Mouse (Mus musculus): ENCODE measurements around the gene Zfp142. TPM values are rescaled to one million over a fixed set of nuclear protein-coding genes. Genes with fewer than 3 reads are reported as not detected.

Gene Zfp142
- 10 to 100 TPM; 10.2 to 14.0 TPM for polyA plus RNA-seq (2017; shearing (Covaris generic))

DNA sequence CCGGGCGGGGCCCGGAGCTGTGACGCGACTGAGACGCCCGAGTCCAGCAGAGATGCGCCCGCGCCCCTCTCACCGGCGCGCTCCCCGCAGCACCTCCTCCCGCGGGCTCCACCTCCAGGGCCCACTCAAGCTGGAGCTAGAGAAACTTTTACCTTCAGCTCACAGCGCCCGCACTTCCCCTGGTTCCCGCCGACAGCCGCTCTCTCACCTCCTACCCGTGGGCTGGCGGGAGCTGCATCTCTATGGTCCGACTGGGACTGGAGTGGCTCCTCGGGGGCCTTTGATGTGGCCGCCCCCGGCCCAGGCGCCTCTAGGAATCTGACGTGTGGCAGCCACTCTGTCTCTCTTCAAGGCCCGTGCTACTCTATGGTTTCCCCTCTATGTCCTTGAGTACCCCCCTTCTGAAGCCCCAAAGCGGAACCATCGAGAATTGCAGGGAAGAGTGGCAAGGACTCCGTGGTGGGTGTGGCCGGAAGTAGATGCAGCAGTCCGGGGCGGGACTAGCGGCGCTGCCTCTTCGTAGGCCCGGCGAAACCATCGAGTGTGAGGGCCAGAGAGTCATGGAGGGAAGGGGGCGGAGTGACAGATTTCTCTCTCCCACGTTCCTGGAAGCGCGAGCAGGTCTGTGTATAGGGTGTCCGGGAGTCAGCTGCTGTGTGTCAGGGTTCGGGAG lies at the start of gene Zfp142, which contains the start of gene Bcs1l:
Zfp142 (minus strand) TSS at position 474 of the 673 bp plus-strand sequence.
Bcs1l (plus strand) TSS at position 517 of the 673 bp plus-strand sequence.

DNA sequence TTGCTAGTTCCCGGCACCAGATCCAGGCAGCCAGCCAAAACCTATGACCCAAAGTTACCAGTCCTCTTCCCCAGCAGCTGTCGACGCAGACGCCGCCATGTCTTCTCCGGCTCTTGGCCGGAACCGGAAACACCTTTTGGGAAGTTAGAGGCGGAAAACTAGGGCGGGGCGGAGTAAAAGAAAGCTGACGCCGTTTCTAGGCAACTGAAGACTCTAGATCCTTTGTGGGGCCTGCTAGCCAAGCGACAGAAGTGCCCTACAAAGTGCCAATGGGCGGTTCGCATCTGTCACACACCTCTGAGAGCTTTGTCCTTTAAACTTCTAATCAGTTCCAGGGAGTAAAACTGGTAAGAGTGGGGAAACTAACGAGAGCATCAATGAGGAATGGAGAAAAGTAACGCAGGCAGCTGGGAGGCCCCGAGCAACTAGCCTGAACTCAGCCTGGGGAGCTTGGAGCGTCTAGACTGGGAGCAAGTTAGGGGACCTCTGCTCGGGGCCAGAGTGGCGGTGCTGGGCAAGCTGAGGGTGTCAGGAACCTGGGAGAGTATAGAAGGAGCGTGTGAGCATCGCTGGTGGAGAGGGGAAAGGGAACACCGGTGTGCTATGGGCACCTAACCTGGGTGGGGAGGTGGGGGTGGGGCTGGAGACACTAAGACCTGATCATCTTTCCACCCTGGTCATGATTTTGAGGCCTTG lies 13.4 kb upstream of the Zfp142 start, which contains the start of the genes Rnf25 and Stk36:
Rnf25 (minus strand) TSS at position 131 of the 696 bp plus-strand sequence.
Stk36 (plus strand) TSS at position 179 of the 696 bp plus-strand sequence.

DNA sequence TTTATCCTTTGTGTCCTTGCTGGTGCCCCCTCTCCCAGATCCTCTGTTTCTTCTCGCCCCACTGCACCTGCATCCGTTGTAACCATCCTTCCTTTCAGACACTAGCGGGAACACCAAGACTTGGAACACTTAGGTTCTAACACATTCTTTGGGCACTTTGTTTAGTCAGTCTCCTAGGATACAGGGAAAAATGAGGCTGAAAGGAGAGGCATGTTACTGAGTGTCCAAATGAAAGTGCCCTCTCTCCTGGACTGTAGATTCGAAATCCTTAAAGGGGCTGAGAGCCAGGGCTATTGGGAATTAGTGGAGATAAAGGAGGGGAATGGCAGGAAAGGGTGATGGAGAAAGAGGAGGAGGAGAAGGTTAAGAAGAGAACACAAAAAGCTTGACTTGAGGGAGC lies 43.9 kb downstream of the Zfp142 start, which contains the start of gene Usp37:
Usp37 (minus strand) TSS at position 101 of the 400 bp plus-strand sequence.

DNA sequence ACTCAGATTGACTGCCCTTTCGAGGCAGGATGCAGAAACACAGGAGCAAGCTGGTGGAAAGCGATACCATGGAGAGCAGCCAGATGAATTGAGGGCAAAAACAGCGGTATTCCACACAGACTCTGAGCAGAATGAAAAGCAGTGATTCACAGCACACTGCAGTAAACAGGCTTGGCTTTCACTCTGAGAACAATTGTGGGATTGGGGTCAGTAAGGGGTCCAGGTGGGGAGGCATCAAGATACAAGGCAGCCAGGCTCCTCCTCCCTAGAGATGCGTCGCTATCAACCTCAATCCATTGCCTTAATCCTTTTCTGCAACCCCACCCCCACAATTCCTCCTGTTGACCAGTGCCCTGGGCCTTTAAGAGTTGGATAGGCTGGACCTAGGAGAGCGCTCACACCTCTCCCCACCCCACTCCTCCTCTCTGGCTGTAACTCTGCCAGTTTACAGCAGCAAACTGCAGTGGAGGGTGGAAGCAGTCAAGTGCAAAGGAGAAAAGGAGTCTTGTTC lies 45.5 kb downstream of the Zfp142 start, which contains the start of gene Plcd4:
Plcd4 (plus strand) TSS at position 438 of the 511 bp plus-strand sequence.

Other genes starting within 250 kb of the Zfp142 start
- gene Catip, start 226.1 kb downstream of the Zfp142 start, polyA plus RNA-seq (2017; shearing (Covaris generic)), result not detected
- 1 to 10 TPM; 1.9 to 4.5 TPM for gene Slc11a1, start 213.1 kb downstream of the Zfp142 start, polyA plus RNA-seq (2017; shearing (Covaris generic))
- 1 to 10 TPM; 4.9 to 6.8 TPM for gene Ctdsp1, start 196.7 kb downstream of the Zfp142 start, polyA plus RNA-seq (2017; shearing (Covaris generic))
- gene Vil1, start 178.9 kb downstream of the Zfp142 start, polyA plus RNA-seq (2017; shearing (Covaris generic)), result under 1 TPM; 0.05 to 0.16 TPM
- gene Cnot9, start 82.2 kb downstream of the Zfp142 start, polyA plus RNA-seq (2017; shearing (Covaris generic)), result 10 to 100 TPM; 34.7 to 37.7 TPM
- 1 to 10 TPM in 1 of 2 experiments, under 1 TPM in 1; 0.66 to 1.5 TPM for gene Plcd4, start 45.4 kb downstream of the Zfp142 start, polyA plus RNA-seq (2017; shearing (Covaris generic))
- 10 to 100 TPM; 12.0 to 13.0 TPM for gene Usp37, start 44.0 kb downstream of the Zfp142 start, polyA plus RNA-seq (2017; shearing (Covaris generic))
- gene Bcs1l, start within 50 bp of the Zfp142 start, polyA plus RNA-seq (2017; shearing (Covaris generic)), result 10 to 100 TPM in 1 of 2 experiments, 1 to 10 TPM in 1; 9.8 to 11.9 TPM
- gene Rnf25, start 13.2 kb upstream of the Zfp142 start, polyA plus RNA-seq (2017; shearing (Covaris generic)), result 10 to 100 TPM; 19.4 to 25.8 TPM
- gene Stk36, start 13.2 kb upstream of the Zfp142 start, polyA plus RNA-seq (2017; shearing (Covaris generic)), result under 1 TPM in 1 of 2 experiments, not detected in 1; 0.53 TPM
- gene Ttll4, start 73.5 kb upstream of the Zfp142 start, polyA plus RNA-seq (2017; shearing (Covaris generic)), result 10 to 100 TPM; 13.3 to 24.1 TPM
- under 1 TPM in 1 of 2 experiments, not detected in 1; 0.66 TPM for gene Cyp27a1, start 125.3 kb upstream of the Zfp142 start, polyA plus RNA-seq (2017; shearing (Covaris generic))
- under 1 TPM in 1 of 2 experiments, not detected in 1; 0.15 TPM for gene Prkag3, start 161.0 kb upstream of the Zfp142 start, polyA plus RNA-seq (2017; shearing (Covaris generic))
- under 1 TPM in 1 of 2 experiments, not detected in 1; 0.68 TPM for gene Wnt6, start 183.6 kb upstream of the Zfp142 start, polyA plus RNA-seq (2017; shearing (Covaris generic))
- 1 to 10 TPM in 1 of 2 experiments, under 1 TPM in 1; 0.74 to 1.2 TPM for gene Wnt10a, start 203.3 kb upstream of the Zfp142 start, polyA plus RNA-seq (2017; shearing (Covaris generic))